Mouse (Mus musculus): ENCODE results near the gene Adamts20.
"Not testable (repeated sequence)": the region's sequence is repeated elsewhere in the genome, so short reads cannot be mapped to it uniquely, and the experiment has no call there.

Gene Adamts20

GRCm38 (mm10) chr15:94465318-94465717 lies at the start of gene Adamts20:
Gene Adamts20, minus strand, starts transcription at chr15:94465418.
- DNase-seq: no peak

DNA sequence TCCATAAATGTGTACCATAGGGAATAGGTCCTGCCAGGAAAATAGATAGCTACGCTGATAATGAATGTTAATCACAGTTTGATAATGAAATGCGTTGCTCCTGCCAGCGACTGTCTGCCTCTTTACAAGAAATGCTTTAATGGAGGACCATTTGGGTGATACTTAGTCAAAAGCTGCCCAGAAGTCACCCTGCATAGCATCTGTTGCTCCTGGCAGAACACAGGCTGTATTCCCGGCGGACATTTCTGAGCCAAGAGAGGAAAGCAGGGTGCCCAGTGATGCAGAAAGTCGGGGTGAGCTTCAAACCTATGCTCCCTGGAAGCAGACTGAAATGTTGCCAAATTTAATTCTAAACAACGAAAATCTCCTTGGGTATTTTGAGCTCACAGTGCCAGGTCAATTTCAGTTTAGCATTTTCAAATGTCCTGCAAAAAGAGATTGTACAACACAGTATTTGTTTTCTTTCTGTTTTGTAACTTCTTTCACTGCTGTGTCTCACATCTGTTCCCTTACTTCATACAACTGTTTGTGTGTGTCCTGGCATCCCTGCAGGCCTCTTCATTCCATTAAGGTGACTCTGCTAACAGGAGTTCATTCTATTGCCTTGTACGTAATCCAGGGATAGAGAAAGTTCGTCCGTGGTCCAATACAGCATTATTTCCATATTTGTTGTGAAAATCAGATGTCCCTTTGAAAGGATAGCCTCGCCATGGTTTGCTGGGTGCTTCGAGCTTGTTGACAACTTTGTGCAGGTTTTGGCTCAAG lies 38.4 kb upstream of the Adamts20 start:
- DNase-seq: no peak

DNA sequence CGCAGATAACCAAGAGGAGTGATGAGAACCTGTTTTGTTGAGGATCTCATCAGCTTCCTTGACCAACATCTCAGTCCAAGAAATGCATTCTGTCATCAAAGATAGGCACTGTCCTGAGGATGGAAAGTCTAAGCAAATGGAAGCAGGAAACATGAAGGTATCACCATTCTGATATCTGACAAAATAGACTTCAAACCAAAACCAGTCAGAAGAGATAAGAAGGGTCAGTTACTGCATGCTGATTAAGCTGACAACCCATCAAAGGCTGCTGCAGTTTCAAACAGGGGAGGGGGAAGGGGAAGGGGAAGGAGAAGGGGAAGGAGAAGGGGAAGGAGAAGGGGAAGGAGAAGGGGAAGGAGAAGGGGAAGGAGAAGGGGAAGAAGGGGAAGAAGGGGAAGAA lies 34.0 kb upstream of the Adamts20 start:
- DNase-seq: no peak

- DNase-seq: no peak
Observed at GRCm38 (mm10) chr15:94495936-94496335, 30.7 kb upstream of the Adamts20 start.

GRCm38 (mm10) chr15:94494445-94494844 lies 29.2 kb upstream of the Adamts20 start:
- no peak for DNase-seq

DNA sequence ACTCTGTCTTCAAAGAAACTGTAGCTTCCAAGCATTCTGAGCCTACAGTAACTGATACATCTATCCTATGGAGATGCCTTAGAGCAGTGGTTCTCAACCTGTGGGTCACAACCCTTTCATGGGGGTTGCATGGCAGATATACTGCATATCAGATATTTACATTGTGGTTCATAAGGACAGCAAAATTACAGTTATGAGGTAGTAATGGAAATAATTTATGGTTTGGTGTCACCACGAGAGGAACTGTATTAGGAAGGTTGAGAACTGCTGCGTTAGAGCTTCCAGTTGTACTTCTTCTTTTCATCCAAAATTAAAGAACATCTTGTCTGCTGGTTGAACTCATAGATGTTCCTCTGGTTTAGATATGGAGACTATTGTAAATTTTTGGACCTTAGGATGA lies 24.2 kb upstream of the Adamts20 start:
- no peak for DNase-seq

GRCm38 (mm10) chr15:94488028-94488427 lies 22.8 kb upstream of the Adamts20 start:
- DNase-seq: not testable (repeated sequence)

DNA sequence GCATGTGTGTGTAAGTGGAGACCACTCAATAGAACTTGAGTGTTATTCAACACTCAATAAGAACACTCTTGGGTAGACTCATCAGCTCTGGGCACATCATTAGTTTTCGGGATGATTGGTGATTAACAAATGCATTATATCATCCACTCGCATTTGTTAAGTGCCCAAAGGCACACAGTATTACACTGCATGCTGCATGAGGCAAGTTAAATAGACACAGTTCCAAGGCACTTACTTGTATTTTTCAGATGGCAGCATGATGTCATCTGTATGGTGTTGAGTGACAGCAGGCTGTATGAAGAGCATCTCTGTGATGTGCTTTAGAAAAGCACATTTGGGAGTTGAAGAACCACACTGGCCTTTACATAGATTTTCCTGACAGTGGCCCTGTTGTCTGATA lies 17.3 kb upstream of the Adamts20 start:
- no peak for DNase-seq

DNA sequence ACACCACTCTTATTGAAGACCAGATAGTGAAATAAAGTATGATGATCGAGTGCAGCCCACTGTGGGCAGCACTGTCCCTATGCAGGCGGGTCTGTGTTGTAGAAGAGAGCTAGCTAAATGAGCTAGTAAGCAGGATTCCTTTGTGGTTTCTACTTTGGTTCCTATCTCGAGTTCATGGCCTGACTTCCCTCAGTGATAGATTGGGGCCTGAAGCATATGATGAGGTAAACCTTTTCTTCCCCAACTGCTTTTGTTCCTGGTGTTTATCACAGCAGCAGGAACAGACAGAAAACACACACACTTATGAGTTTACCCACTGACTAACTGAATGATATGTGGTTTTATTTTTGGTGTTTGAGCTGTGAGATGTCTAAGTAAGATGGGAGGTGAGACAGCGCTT lies 15.6 kb upstream of the Adamts20 start:
- DNase-seq: no peak

DNA sequence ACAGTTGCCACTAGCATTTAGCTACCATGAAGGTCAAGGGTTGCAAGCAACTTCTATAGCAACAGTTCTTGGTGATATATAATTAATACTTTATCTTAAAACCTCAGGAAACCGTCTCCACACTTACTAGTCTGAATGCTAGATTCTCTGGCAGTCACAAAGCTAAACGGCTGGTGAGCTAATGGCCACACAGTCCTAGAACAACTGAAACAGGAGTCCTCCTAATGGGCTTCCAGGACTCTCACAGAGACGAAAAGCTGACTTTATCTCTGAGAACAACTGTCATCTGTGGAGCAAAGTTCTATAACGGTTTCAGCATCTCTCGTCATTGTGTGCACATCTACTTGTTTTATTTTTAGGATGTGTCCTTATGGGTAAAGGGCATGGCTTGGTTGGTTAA lies 15.0 kb upstream of the Adamts20 start:
- no peak for DNase-seq

DNA sequence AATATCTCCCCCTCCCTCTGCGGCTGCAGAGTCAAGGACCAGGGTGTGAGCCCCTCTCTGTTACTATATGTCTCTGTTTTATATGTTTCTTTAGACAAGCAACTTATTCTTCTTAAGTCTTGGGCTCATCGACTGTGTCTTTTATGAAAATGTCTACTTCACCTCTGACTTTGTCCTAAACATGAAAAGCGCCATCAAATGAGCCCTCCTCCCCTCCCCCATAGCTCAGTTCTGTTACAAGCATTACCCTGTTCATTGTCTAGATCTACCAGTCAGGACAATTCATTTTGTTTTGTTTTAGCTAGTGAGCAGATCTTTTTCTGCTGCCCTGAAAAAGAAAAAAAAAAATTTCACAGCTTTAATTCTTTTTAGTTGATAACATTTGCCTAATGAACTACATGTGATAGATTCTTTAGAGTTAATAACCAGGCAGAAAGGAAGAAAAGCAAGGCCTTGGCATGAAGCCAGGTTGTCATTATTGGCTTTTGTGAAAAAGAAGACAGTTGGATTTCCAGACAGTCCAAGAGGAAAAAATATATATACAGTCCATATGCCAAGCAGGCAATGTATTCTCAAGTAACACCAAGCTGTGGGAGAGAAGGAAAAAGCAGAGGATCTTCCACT lies 14.4 kb upstream of the Adamts20 start:
- DNase-seq: no peak

GRCm38 (mm10) chr15:94478706-94479105 lies 13.5 kb upstream of the Adamts20 start:
- DNase-seq: no peak

DNA sequence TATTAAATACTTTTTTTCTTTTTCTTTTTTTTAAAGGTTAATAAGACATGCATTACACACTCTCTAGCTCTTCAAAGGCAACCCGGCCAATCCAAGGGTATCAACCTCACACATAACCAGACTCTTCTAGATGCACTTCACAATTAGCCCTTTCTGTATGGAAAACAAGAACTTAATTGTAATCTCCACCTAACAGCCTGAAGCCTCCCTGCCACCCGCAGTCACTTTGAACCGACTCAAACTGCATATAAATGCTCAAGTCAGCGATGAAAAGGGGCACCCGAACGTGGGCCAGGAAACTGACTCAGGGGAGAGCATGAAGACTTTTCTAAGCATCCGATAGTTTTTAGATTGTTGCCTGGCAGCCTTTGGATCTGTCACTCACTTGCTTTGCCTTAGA lies 12.1 kb upstream of the Adamts20 start:
- DNase-seq: no peak

DNA sequence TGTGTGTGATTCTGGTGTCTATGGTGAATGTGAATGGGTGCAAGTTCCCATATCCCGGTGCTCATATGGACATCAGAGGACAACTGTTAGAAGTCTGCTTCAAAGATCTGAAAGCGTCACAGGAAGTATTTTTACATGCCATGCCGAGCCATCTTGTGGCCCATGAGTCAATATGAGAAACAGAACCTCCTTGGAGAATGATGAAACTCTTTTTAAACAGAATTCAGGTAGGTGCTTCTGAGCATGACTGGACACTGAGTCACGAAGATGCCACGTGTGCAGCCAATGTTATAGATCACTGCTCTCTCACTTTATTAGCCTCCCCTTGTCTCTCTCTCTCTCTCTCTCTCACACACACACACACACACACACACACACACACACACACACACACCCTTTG lies 10.8 kb upstream of the Adamts20 start:
- DNase-seq: no peak

DNA sequence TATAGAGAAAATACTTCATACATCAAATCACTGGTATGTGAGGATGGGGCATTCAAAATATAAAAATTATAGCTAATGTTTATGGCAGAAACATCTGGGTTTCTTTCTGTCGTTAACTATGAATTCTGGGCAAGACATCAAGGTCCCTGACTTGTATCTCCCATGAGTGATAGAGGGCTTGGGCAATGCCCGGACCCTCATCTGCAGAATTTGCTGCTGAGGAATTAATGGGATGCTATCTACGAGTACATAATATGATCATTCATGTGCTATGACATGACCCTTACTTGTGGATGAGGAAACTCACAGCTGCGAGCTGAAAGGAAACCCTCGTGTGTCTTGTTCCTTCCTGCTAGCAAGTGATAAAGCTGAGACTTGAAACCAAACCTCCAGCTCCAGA lies 5.1 kb upstream of the Adamts20 start:
- DNase-seq: no peak

DNA sequence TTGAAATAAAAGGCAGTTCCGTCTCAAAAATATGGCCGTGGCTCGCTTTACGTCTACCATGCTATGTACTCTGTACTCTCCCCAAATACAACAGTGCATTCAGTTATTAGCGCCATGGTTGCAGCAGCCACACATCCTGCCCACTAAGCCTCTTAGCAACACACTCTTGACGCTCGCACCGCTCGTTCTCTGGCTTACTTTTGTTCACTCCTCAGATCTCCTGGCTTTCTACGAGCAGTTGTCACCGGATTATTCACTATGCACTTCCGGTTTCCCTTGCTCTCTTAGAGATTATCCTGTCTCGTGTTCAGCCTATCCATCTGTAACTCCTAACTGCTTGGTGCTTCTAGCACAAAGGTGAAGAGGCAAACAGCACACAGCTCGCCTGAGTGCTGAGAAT lies 337 bp downstream of the Adamts20 start:
- no peak for DNase-seq

DNA sequence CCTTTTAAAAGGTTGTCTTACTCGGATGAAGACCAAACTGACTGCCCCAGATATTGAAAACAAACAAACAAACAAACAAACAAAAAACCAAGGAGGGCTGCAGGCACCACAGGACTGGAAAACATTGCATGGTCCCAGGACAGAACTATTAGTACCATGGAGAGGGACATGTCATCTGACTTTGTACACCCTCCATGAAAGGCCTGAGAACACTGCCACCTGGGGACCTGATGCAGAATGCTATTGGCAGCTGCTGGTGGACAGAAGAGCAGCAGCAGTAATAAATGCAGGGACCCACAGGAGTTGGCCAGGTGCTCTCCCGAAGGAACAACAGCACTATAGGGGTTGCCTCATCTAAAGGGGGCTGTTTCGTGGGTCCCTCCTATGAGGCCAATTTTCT lies 2.0 kb downstream of the Adamts20 start:
- DNase-seq: no peak

- DNase-seq: no peak
Observed at GRCm38 (mm10) chr15:94462206-94462605, 3.0 kb downstream of the Adamts20 start.

DNA sequence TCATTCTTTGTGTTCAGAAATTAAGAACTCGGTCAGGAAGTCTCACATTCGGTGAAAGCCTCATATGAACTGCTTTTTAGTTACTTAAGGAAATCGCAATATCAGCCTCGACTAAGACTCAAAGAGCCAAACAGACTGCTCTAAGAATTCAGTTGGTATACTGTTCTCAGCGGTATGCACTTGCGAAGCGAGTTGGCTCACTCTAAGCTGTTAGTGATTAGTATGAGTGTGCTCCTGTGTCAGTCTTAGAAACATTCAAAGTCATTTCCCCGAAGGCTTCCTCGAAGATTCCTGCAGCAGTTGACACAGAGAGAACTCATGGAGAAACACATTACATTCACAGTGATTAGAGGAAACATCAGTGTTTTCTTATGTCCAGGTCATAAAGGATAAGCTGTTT lies 4.1 kb downstream of the Adamts20 start:
- no peak for DNase-seq

DNA sequence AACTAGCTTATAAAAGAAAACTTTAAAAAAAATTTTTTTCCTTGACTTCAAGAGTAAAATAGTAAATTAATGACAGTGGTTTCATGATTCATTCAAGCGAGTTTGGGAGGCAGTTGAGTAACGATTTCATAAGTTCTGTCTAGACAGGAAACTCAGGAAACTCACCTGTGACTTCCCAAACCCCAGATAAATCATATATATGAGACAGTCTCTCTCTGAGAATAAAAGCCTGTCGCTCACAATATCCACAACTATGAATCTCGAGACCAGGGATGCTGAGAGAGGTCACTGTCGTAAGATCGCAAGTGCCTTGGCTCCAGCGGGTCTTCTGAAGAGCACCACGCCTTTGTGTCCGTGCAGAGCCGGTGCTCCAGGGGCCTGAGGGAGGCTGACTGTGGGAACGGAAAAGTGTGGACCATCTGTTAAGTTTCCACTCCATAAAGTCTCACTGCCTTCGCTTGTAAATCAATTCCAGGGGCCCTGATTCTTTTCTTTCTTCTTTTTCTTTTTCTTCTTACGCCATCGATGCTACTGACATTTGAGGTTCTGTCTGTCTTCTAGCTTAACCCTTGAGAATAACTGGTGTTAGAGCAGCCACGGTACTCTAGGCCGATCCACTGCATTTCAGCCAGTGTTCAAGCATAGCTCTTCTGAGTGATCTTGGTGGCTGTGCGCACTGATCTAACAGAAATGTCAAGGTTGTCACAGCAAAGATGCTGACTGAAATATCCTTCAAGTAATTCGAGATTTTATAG lies 7.4 kb downstream of the Adamts20 start:
- DNase-seq: no peak

- DNase-seq: no peak
Observed at GRCm38 (mm10) chr15:94452848-94453247, 12.4 kb downstream of the Adamts20 start.

DNA sequence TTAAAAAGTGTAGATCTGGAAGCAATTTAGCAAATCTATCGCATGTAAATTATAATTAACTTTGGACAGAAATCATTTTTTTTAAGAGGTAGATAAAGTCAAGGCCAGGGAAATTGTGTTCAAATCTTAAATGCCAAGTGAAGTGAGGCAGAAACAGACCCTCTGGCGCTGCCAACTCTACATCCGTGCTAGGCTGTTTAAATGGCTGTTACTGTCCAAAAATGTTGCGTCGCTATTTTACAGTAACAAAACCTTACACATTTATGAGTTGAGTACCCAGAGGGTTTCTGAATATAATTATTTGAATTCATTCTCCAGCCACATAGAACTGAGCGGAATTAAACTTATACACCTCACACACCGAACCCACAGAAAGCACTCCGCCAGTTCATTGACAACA lies 13.6 kb downstream of the Adamts20 start:
- no peak for DNase-seq

GRCm38 (mm10) chr15:94444437-94445136 lies 20.6 kb downstream of the Adamts20 start:
- no peak for DNase-seq

Measured in lung, adult 18-20 months (tissue).